Mouse (Mus musculus) kidney, embryonic 16.5 days (tissue): ENCODE results near the gene Ankra2. TPM values are rescaled to one million over a fixed set of nuclear protein-coding genes. Genes with fewer than 3 reads are reported as not detected.

Source experiments
- ATAC-seq: fragments of 200-750 bp; cut with Nextera tagmentation; 2 replicates; pipeline ENCODE4 v1.8.0; 2017; ENCODE audit warnings: moderate TSS enrichment; ENCODE audit not compliant: low FRiP score, low TSS enrichment
- H3K27ac ChIP-seq: fragments of 300-500 bp; sonication (generic); 2 replicates; pipeline ENCODE4 v1.5.1; 2014; ENCODE audit warnings: low read length
- H3K27me3 ChIP-seq: fragments of 300-500 bp; sonication (generic); 2 replicates; pipeline ENCODE4 v1.6.1; 2014; ENCODE audit warnings: low read length, control low read depth, mixed read lengths; ENCODE audit not compliant: insufficient read depth
- H3K36me3 ChIP-seq: fragments of 300-500 bp; sonication (generic); 2 replicates; pipeline ENCODE4 v1.6.1; 2014; ENCODE audit warnings: low read length, control low read depth, mixed read lengths; ENCODE audit not compliant: insufficient read depth
- H3K4me1 ChIP-seq: fragments of 300-500 bp; sonication (generic); 2 replicates; pipeline ENCODE4 v1.6.1; 2014; ENCODE audit warnings: low read length, control low read depth, mixed read lengths; ENCODE audit not compliant: insufficient read depth
- H3K4me2 ChIP-seq: fragments of 300-500 bp; sonication (generic); replicated peaks from 2 replicates; pipeline ENCODE4 v1.6.1; 2014; ENCODE audit warnings: low read depth, low read length
- H3K4me3 ChIP-seq: fragments of 300-500 bp; sonication (generic); 2 replicates; pipeline ENCODE4 v1.5.1; 2014; ENCODE audit warnings: mild to moderate bottlenecking, low read length
- H3K9ac ChIP-seq: fragments of 300-500 bp; sonication (generic); replicated peaks from 2 replicates; pipeline ENCODE4 v1.6.1; 2014; ENCODE audit warnings: low read length
- H3K9me3 ChIP-seq: fragments of 300-500 bp; sonication (generic); 2 replicates; pipeline ENCODE4 v1.6.1; 2016; ENCODE audit warnings: low read length, control low read depth
- WGBS: fragments of 180-500 bp; shearing (Covaris S2); extraction: QIAGEN DNeasy Blood & Tissue Kit; methylation state at CpG from one replicate; pipeline ENCODE4 v1.1.7; 2014; 5-methylcytosine and 5-hydroxymethylcytosine counted together
- polyA plus RNA-seq: library from polyadenylated mRNA; unstranded; fragments of >200 nt; fragmentation: Nextera tagmentation; extraction: Ambion mirVana; gene quantifications from 2 replicates; pipeline ENCODE4 v1.2.1, GENCODE M21; 2015

Gene Ankra2
- polyA plus RNA-seq = 15.0 and 15.7 TPM in 2 replicates

DNA sequence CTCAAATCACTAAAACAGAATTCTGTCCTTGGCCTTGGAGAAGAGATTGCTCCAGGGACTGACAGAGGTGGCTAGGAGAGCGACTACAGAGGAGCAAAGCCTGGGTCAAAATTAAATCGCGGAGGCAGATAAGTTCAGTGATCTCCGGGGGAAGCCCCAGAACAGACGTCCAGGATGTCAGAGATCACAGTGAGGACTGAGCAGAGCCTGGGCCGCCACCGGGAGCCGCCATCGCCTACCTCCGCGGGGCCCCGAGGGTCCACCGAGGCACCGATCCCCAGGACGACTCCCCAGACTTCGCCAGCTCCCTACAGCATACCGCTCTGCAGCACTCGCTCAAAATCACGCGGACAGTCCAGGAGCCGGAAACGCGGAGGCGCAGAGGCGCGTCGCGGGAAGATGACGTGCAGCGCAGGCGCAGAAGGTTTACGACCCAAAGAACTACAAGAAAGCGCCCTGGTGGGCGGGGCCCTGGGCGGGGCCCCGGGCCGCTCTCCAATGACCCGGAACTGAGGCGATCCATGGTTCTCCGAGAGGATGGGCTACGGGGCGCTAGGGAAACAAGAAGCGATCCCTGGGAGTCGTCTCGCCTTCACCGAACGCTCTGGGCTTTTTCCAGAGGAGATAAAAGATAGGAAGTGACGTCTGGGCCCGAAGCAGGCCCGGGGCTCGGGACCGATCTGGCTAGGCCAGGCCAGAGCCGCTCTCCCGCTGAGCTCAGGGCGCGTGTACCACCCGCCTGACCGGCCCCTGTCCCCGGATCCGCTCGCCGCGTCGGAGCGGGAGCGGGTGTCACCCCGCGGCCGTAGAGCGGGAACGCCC, at the start of gene Ankra2, which contains the start of gene Utp15:
Gene Ankra2, plus strand, starts transcription at position 439 of the 822 bp plus-strand sequence.
Gene Utp15, minus strand, starts transcription at position 406 of the 822 bp plus-strand sequence.
- WGBS = under 1% methylated on average over 71 of the region's 71 CpGs
- peak within 1 kb of the TSS; percentile 66 for H3K4me2 ChIP-seq
- peak; percentile 99 for ATAC-seq

GRCm38 (mm10) chr13:98222848-98223247, 40.0 kb upstream of the Ankra2 start:
- Histone ChIP-seq H3K36me3 (no peaks in the 10 kb centered on the region), H3K9me3 (no peaks in the 10 kb centered on the region), H3K27me3 (no peaks in the 10 kb centered on the region), H3K4me3 (no peak overlapping the region), H3K4me2 (peak overlapping the region; percentile 13; the same call in 1 of the 2 replicates), H3K9ac (peak overlapping the region; percentile 32; the same call in 1 of the 2 replicates), H3K27ac (no peak overlapping the region), H3K4me1 (no peaks in the 10 kb centered on the region)
- peak; percentile 42; the same call in 1 of the 2 replicates for ATAC-seq
- 32% methylated on average over 12 of the region's 12 CpGs for WGBS

More for the DNA sequence above, at the start of gene Ankra2, which contains the start of gene Utp15:
- Histone ChIP-seq H3K27me3 (no peaks in the 10 kb centered on the region), H3K9me3 (no peaks in the 10 kb centered on the region), H3K36me3 (peaks cover 10% of the 10 kb centered on the region; the same call in 1 of the 2 replicates), H3K9ac (peak within 1 kb of the TSS; percentile 88), H3K4me3 (peak within 1 kb of the TSS; percentile 89), H3K4me1 (peaks cover 15% of the 10 kb centered on the region), H3K27ac (peak within 1 kb of the TSS; percentile 93)

- Histone ChIP-seq H3K4me3 (no peak overlapping the region), H3K27me3 (no peaks in the 10 kb centered on the region), H3K4me1 (no peaks in the 10 kb centered on the region), H3K4me2 (no peak overlapping the region), H3K27ac (no peak overlapping the region), H3K9me3 (no peaks in the 10 kb centered on the region), H3K36me3 (no peaks in the 10 kb centered on the region), H3K9ac (no peak overlapping the region)
- 60% methylated on average over 2 of the region's 2 CpGs for WGBS
- no peak for ATAC-seq
Measured at GRCm38 (mm10) chr13:98226225-98226624, 36.6 kb upstream of the Ankra2 start.

- H3K9ac ChIP-seq = no peak overlapping the region
- no peaks in the 10 kb centered on the region for H3K36me3 ChIP-seq
- no peak overlapping the region for H3K4me2 ChIP-seq
- no peaks in the 10 kb centered on the region for H3K4me1 ChIP-seq
- 93% methylated on average over 1 of the region's 1 CpGs for WGBS
- no peak for ATAC-seq
- H3K27me3 ChIP-seq = no peaks in the 10 kb centered on the region
- H3K9me3 ChIP-seq = no peaks in the 10 kb centered on the region
- no peak overlapping the region for H3K27ac ChIP-seq
- no peak overlapping the region for H3K4me3 ChIP-seq
Measured at GRCm38 (mm10) chr13:98230511-98230910, 32.4 kb upstream of the Ankra2 start.

- no peak overlapping the region for H3K4me3 ChIP-seq
- no peaks in the 10 kb centered on the region for H3K9me3 ChIP-seq
- ATAC-seq = no peak
- no peaks in the 10 kb centered on the region for H3K4me1 ChIP-seq
- WGBS = 78% methylated on average over 6 of the region's 6 CpGs
- H3K27me3 ChIP-seq = no peaks in the 10 kb centered on the region
- H3K36me3 ChIP-seq = no peaks in the 10 kb centered on the region
- no peak overlapping the region for H3K9ac ChIP-seq
- H3K27ac ChIP-seq = no peak overlapping the region
- no peak overlapping the region for H3K4me2 ChIP-seq
Measured at GRCm38 (mm10) chr13:98235451-98235850, 27.4 kb upstream of the Ankra2 start.

DNA sequence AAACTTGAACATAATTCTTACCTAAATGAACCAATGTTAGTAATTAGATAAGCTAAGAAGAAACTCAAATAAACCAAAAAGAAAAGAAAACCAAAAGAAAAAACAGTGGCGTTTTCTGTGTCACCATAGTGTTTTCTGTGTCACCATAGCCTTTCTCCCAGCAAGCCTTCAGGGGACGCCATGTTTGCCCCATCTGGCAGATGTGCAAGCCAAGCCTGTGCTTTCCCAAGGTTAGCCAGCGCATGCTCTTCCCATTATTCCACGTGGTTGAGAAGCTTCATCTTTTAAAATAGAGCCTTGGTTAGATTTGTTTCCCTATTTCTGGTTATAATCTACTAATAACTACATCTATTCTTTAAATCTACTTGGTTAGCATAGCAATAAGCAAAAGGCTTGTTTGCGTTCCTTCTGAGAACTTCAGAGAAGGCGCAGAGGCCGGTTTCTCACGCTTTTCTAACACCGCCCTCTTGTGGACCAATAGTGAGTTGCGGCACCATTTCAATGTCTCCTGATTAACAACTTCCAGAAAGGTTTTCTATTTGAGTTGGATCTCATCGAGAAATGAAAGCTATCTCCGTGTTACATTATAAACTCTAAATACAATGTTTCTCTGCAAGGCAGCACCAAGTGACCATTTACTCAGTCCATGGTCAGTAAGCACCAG, 22.8 kb upstream of the Ankra2 start:
- ATAC-seq = no peak
- no peak overlapping the region for H3K9ac ChIP-seq

DNA sequence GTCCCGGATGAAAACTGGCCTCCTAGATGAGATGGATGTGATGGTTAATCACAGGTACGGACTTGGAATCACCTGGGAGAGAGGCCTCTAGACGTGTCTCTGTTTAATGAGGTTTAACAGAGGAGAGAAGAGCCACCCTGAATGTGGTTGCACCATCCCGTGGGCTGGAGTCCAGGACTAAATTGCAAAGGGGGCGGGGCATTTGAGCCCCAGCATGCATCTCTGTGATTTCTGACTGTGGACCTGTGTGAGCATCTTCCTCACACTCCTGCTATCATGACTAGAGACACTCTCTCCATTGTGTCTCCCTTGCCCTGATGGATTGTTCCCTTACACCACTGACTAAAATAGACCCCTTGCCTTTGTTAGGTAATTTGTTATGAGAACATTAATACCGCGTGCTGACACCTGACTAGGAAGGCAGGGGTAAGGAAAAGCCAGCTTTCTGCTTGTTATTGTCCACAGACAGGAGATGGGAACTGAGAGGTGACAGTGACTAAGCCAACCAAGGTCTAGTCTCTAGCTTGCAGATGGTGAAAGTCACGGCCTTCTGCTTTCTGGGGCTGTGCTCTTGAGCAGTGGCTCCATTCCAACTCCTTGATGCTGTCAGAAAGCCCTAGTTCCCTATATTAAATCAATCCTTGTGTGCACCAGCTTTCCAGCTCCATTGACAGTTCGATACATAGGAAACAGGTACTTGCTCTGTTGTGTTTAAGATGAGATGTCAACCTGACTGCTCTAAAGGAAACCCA, 21.2 kb upstream of the Ankra2 start:
- Histone ChIP-seq H3K27ac (no peak overlapping the region), H3K27me3 (no peaks in the 10 kb centered on the region), H3K4me3 (no peak overlapping the region), H3K9me3 (no peaks in the 10 kb centered on the region), H3K4me2 (no peak overlapping the region), H3K4me1 (no peaks in the 10 kb centered on the region), H3K9ac (no peak overlapping the region), H3K36me3 (no peaks in the 10 kb centered on the region)
- no peak for ATAC-seq
- 68% methylated on average over 9 of the region's 9 CpGs for WGBS

More for the DNA sequence above, 22.8 kb upstream of the Ankra2 start:
- Histone ChIP-seq H3K27me3 (no peaks in the 10 kb centered on the region), H3K36me3 (no peaks in the 10 kb centered on the region), H3K4me2 (no peak overlapping the region), H3K9me3 (no peaks in the 10 kb centered on the region), H3K4me1 (no peaks in the 10 kb centered on the region), H3K27ac (no peak overlapping the region), H3K4me3 (no peak overlapping the region)
- 20% methylated on average over 12 of the region's 12 CpGs for WGBS

DNA sequence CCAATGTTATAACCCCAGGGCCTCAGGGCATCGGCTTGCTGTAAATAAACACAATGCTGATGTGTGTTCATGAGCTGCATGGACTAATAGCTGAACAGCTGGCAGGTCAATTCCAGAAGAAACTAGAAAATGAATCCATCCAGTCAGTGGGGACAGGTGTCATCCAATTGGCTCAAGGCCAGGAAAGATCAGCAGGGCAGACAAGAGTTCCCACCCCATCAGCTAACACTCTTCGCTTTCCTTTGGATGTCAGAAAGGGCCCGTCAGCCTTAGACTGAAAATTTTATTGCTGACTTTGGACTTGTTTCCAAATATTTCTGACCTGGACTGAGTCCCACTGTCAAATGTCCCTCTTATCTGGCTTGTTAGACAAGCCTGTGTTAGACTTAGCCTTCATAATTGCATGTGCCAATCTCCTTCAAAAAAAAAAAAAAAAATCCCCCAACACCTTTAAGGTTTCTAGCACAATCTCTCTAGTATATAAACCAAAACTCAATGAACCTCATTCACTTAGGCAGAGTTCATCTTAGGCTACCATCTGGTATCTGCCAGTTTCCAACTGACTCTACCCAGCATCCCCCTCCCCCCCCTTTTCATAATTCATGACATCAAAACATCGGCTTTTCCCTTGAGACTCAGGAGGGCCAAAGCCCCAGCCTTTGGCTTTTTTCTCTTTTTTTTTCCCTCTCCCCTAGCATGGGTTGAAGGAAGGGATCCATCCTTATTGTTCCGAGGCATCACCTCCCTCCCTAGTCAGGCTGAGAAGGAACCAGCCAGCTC, 18.1 kb upstream of the Ankra2 start:
- Histone ChIP-seq H3K9ac (no peak overlapping the region), H3K4me3 (no peak overlapping the region), H3K27ac (no peak overlapping the region), H3K4me2 (no peak overlapping the region), H3K9me3 (no peaks in the 10 kb centered on the region), H3K27me3 (no peaks in the 10 kb centered on the region), H3K4me1 (no peaks in the 10 kb centered on the region), H3K36me3 (peaks cover 15% of the 10 kb centered on the region)
- 59% methylated on average over 5 of the region's 5 CpGs for WGBS
- no peak for ATAC-seq

GRCm38 (mm10) chr13:98245386-98245785, 17.5 kb upstream of the Ankra2 start:
- Histone ChIP-seq H3K4me3 (no peak overlapping the region), H3K36me3 (peaks cover 21% of the 10 kb centered on the region), H3K9me3 (no peaks in the 10 kb centered on the region), H3K27me3 (no peaks in the 10 kb centered on the region), H3K9ac (no peak overlapping the region), H3K27ac (no peak overlapping the region), H3K4me1 (no peaks in the 10 kb centered on the region), H3K4me2 (no peak overlapping the region)
- ATAC-seq = no peak
- 66% methylated on average over 7 of the region's 7 CpGs for WGBS
